Mouse (Mus musculus) liver, postnatal 0 days (tissue): ENCODE results near the gene Etnk1.

Source experiments
- CTCF ChIP-seq: sonication (generic); IDR thresholded peaks from 2 replicates; pipeline ENCODE4 v1.5.1; 2016; ENCODE audit warnings: antibody characterized with exemption, low read depth
- EP300 ChIP-seq: IDR thresholded peaks from 2 replicates; pipeline ENCODE4 v1.6.1; 2016; ENCODE audit warnings: antibody characterized with exemption, low read depth, mild to moderate bottlenecking

- TF ChIP-seq CTCF (no peak), EP300 (no peak)
Measured at GRCm38 (mm10) chr6:143119325-143119724, 47.7 kb upstream of the Etnk1 start.
